Mouse (Mus musculus): Measurements from ENCODE around the gene Coro7.

DNA sequence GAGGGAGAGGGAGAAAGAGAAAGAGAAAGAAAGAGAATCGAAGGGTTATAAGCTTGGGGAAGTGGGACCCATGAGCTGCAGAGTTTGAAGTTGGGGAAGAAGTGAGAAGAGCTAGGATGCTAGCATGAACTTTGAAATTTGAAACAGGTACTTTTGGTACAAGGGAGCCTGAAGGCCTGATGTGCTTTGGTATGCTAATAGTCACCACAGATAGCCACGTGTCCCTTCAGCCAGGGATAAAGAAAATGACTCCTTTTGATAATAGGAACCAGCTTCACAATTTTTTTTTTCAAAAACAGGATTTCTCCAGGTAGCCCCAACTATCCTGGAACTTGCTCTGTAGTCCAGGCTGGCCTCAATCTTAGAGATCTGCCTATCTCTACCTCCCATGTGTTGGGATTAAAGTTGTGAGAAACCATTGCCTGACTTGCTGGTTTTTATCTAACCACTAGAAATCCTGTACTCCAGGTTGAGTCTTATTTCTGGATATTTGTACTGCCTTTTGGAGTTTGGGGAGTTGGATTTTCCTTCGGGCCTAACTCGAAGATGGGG lies 3.1 kb upstream of the Coro7 start:
- TF ChIP-seq CTCF (IDR thresholded peaks at IDR 0.05; ENCODE audit: low read depth) (no peak), EP300 (IDR thresholded peaks at IDR 0.05; ENCODE audit: low read depth) (no peak)
